Mouse (Mus musculus): ENCODE measurements around the gene Sfxn5. TPM values are rescaled to one million over a fixed set of nuclear protein-coding genes. Genes with fewer than 3 reads are reported as not detected.

Sfxn5 gene
- polyA plus RNA-seq, 1 experiment, result 2.0 TPM

DNA sequence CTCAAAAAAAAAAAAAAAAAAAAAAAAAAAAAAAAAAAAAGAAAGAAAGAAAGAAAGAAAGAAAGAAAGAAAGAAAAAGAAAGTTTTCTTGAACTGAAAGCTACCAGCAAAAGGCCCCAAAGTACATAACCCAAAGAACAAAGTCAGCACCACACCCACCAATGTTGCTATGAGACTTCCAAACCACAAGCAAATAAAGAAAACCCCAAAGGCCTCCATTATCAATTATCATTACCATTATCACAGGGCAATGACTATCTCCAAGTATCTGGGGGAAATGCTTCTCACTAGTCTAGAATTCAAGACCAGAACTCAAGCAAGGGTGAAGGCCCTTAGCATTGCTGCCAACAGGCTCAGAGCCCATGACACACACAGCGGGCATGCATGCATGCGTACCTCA, 22.5 kb upstream of the Sfxn5 start:
- Histone ChIP-seq H3ac (ENCODE audit: control insufficient read depth, insufficient read length) (no peak overlapping the region), H3K4me3 (no peak overlapping the region), H3K4me2 (ENCODE audit: low read depth) (peak overlapping the region; percentile 46), H3K79me2 (ENCODE audit: control insufficient read depth, insufficient read depth) (no peaks in the 10 kb centered on the region), H3K27me3 (ENCODE audit: control insufficient read depth, insufficient read depth, insufficient read length) (no peaks in the 10 kb centered on the region), H3K36me3 (ENCODE audit: control insufficient read depth, insufficient read depth) (no peaks in the 10 kb centered on the region)
- TF ChIP-seq MAX (IDR thresholded peaks at IDR 0.05; ENCODE audit: low read depth) (no peak), USF1 (IDR thresholded peaks at IDR 0.05; ENCODE audit: low read depth) (no peak), POLR2A (IDR thresholded peaks at IDR 0.05; ENCODE audit: insufficient read length, low read depth) (no peak), MYOD1 (IDR thresholded peaks at IDR 0.05; ENCODE audit: control insufficient read depth in 1 of 3, insufficient read length in 2 of 3, low read depth in 2 of 3) (no peak)

DNA sequence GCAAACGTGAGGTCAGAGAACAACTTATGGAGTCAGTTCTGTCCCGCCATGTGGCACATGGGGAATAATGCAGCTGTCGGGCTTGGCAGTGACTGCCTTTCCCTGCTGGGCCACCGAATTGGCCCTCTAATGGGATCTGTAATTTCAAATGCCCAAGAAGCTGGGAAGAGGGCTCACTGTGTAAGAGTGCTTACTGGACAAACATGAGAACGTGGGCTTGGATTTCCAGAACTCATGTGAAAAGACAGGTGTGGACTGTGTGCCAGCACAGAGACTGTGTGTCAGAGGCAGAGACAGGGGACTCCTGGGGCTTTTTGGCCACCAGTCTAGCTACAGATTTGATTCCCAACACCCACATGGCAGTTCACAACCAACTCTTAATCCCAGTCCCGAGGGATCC, 21.5 kb upstream of the Sfxn5 start:
- no peak for TF ChIP-seq MAX (IDR thresholded peaks at IDR 0.05; ENCODE audit: low read depth)
- TF ChIP-seq REST (IDR thresholded peaks at IDR 0.05; ENCODE audit: insufficient read depth, insufficient read length), result no peak
- TF ChIP-seq POLR2AphosphoS2 (IDR thresholded peaks at IDR 0.05; ENCODE audit: insufficient read length, low read depth), result no peak
- TF ChIP-seq TCF3 (IDR thresholded peaks at IDR 0.05; ENCODE audit: insufficient read length, low read depth), result no peak
- TF ChIP-seq USF1 (IDR thresholded peaks at IDR 0.05; ENCODE audit: low read depth), result no peak
- peak in 1 of 3 experiments; percentile 50 for TF ChIP-seq MYOG (IDR thresholded peaks at IDR 0.05; ENCODE audit: control insufficient read depth in 1 of 3, insufficient read depth in 1 of 3, insufficient read length in 2 of 3, low read depth in 2 of 3)
- no peak for TF ChIP-seq MYOD1 (IDR thresholded peaks at IDR 0.05; ENCODE audit: control insufficient read depth in 1 of 3, insufficient read length in 2 of 3, low read depth in 2 of 3)
- Histone ChIP-seq H3K36me3 (ENCODE audit: control insufficient read depth, insufficient read depth) (no peaks in the 10 kb centered on the region), H3K4me2 (ENCODE audit: low read depth) (no peak overlapping the region), H3ac (ENCODE audit: control insufficient read depth, insufficient read length) (no peak overlapping the region), H3K27me3 (ENCODE audit: control insufficient read depth, insufficient read depth, insufficient read length) (no peaks in the 10 kb centered on the region), H3K79me2 (ENCODE audit: control insufficient read depth, insufficient read depth) (no peaks in the 10 kb centered on the region), H3K4me3 (no peak overlapping the region)

DNA sequence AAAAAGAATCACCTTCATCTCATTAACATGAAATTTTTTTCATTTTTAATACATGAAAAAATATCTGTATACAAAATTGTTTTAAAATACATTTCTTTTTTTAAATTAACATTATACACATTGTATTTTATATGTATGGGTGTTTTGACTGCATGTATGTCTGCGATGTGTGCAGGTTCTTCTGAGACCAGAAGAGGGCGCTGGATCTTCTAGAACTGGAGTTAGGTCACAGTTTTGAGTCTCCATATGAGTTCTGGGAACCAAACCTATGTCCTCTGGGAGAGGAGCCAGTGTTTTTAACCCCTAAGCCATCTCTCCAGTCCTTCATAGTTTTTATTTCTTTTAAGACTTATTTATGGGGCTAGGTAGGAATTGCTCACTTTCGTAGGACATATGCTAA, 20.5 kb upstream of the Sfxn5 start:
- no peak overlapping the region for H3K4me2 ChIP-seq (ENCODE audit: low read depth)
- no peaks in the 10 kb centered on the region for H3K36me3 ChIP-seq (ENCODE audit: control insufficient read depth, insufficient read depth)
- no peaks in the 10 kb centered on the region for H3K79me2 ChIP-seq (ENCODE audit: control insufficient read depth, insufficient read depth)
- H3ac ChIP-seq (ENCODE audit: control insufficient read depth, insufficient read length), result no peak overlapping the region
- TF ChIP-seq TCF12 (IDR thresholded peaks at IDR 0.05; ENCODE audit: insufficient read depth, poor library complexity, severe bottlenecking) (no peak), MYOD1 (IDR thresholded peaks at IDR 0.05; ENCODE audit: control insufficient read depth in 1 of 3, insufficient read length in 2 of 3, low read depth in 2 of 3) (no peak), CEBPB (IDR thresholded peaks at IDR 0.05; ENCODE audit: insufficient read depth, poor library complexity, severe bottlenecking) (no peak), POLR2A (IDR thresholded peaks at IDR 0.05; ENCODE audit: insufficient read length, low read depth) (no peak), MYOG (IDR thresholded peaks at IDR 0.05; ENCODE audit: control insufficient read depth in 1 of 3, insufficient read depth in 1 of 3, insufficient read length in 2 of 3, low read depth in 2 of 3) (no peak)
- H3K4me3 ChIP-seq, result no peak overlapping the region
- no peaks in the 10 kb centered on the region for H3K27me3 ChIP-seq (ENCODE audit: control insufficient read depth, insufficient read depth, insufficient read length)

DNA sequence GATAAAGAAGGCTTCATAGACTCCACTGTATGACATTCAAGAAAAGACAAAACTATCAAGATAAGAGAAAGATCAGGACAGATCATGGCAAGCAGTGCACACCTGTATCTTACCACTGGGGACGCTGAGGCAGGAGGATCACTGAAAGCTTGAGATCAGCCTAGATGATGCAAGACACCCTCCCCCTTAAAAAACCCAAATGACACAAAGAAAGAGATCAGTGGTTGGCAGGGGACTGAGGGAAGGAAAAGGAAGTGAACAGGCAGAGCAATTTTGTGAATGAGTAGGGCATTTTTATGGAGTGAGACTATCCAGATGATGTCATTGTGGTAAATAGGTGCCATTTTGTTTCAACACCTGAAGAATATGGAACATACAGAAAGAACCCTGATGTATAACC, 16.9 kb upstream of the Sfxn5 start:
- Histone ChIP-seq H3K4me2 (ENCODE audit: low read depth) (peak overlapping the region; percentile 70), H3K79me2 (ENCODE audit: control insufficient read depth, insufficient read depth) (no peaks in the 10 kb centered on the region), H3K36me3 (ENCODE audit: control insufficient read depth, insufficient read depth) (no peaks in the 10 kb centered on the region), H3K27me3 (ENCODE audit: control insufficient read depth, insufficient read depth, insufficient read length) (no peaks in the 10 kb centered on the region), H3K4me3 (no peak overlapping the region), H3ac (ENCODE audit: control insufficient read depth, insufficient read length) (no peak overlapping the region)
- TF ChIP-seq TCF12 (IDR thresholded peaks at IDR 0.05; ENCODE audit: insufficient read depth, poor library complexity, severe bottlenecking) (no peak), CEBPB (IDR thresholded peaks at IDR 0.05; ENCODE audit: insufficient read depth, poor library complexity, severe bottlenecking) (no peak), SRF (IDR thresholded peaks at IDR 0.05; ENCODE audit: control insufficient read depth, insufficient read length, low read depth) (no peak), E2F4 (IDR thresholded peaks at IDR 0.05; ENCODE audit: insufficient read depth) (no peak), POLR2A (IDR thresholded peaks at IDR 0.05; ENCODE audit: insufficient read length, low read depth) (no peak), POLR2AphosphoS2 (IDR thresholded peaks at IDR 0.05; ENCODE audit: insufficient read length, low read depth) (no peak), MYOG (IDR thresholded peaks at IDR 0.05; ENCODE audit: control insufficient read depth in 1 of 3, insufficient read depth in 1 of 3, insufficient read length in 2 of 3, low read depth in 2 of 3) (no peak), MAX (IDR thresholded peaks at IDR 0.05; ENCODE audit: low read depth) (no peak), REST (IDR thresholded peaks at IDR 0.05; ENCODE audit: insufficient read depth, insufficient read length) (no peak), TCF3 (IDR thresholded peaks at IDR 0.05; ENCODE audit: insufficient read length, low read depth) (no peak), USF1 (IDR thresholded peaks at IDR 0.05; ENCODE audit: low read depth) (no peak), MYOD1 (IDR thresholded peaks at IDR 0.05; ENCODE audit: control insufficient read depth in 1 of 3, insufficient read length in 2 of 3, low read depth in 2 of 3) (no peak)

DNA sequence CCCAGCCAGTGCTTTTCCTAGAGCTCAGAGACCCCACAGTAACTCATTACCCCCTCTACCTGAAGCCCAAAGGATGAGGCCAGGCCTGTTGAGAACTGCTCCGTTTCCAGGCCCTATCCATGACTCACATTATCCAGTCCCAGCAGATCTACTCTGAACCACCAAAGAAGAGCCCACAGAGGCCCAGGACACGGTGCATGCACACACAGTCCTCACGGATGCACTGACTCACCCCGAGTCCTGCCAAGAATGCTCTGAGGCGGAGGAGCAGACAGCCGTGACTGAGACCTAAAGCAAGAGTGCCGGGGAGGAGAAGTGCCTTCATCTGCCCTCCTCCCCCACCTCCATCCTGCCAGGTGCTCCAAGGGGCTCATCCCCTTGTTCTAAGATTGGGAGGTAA, 16.0 kb upstream of the Sfxn5 start:
- H3K4me2 ChIP-seq (ENCODE audit: low read depth), result peak overlapping the region; percentile 70
- TF ChIP-seq MYOD1 (IDR thresholded peaks at IDR 0.05; ENCODE audit: control insufficient read depth in 1 of 3, insufficient read length in 2 of 3, low read depth in 2 of 3) (peak in 1 of 3 experiments; percentile 14), USF1 (IDR thresholded peaks at IDR 0.05; ENCODE audit: low read depth) (no peak)
- H3ac ChIP-seq (ENCODE audit: control insufficient read depth, insufficient read length), result no peak overlapping the region
- H3K79me2 ChIP-seq (ENCODE audit: control insufficient read depth, insufficient read depth), result no peaks in the 10 kb centered on the region
- H3K4me3 ChIP-seq, result no peak overlapping the region
- no peaks in the 10 kb centered on the region for H3K36me3 ChIP-seq (ENCODE audit: control insufficient read depth, insufficient read depth)
- no peaks in the 10 kb centered on the region for H3K27me3 ChIP-seq (ENCODE audit: control insufficient read depth, insufficient read depth, insufficient read length)
